Mouse (Mus musculus) embryonic fibroblast, embryonic 13.5 days (primary cell): ENCODE results near the gene Deaf1. TPM values are rescaled to one million over a fixed set of nuclear protein-coding genes. Genes with fewer than 3 reads are reported as not detected.
A peak's percentile ranks its signal among the peaks of the same experiment; 100 is the strongest.

Experiments used
- H3K27ac ChIP-seq: 2 replicates; pipeline ENCODE4 v1.5.1; 2012; ENCODE audit warnings: low read length, control low read depth, inconsistent platforms; ENCODE audit not compliant: insufficient read depth
- H3K4me1 ChIP-seq: 2 replicates; pipeline ENCODE4 v1.6.1; 2011; ENCODE audit warnings: low read length; ENCODE audit not compliant: control insufficient read depth, insufficient read depth
- H3K4me3 ChIP-seq: 2 replicates; pipeline ENCODE4 v1.5.1; 2011; ENCODE audit warnings: mild to moderate bottlenecking, control low read depth, low read length; ENCODE audit not compliant: insufficient read depth
- CTCF ChIP-seq: IDR thresholded peaks from 2 replicates; pipeline ENCODE4 v1.5.1; 2011; ENCODE audit warnings: mild to moderate bottlenecking, control low read depth, low read length, moderate library complexity, borderline replicate concordance; ENCODE audit not compliant: insufficient read depth
- POLR2A ChIP-seq: IDR thresholded peaks from 2 replicates; pipeline ENCODE4 v1.6.1; 2011; ENCODE audit warnings: low read depth, mild to moderate bottlenecking, control low read depth, low read length, moderate library complexity
- polyA plus RNA-seq: library from polyadenylated mRNA; stranded (reverse); fragments of >200 nt; gene quantifications from 2 replicates; pipeline ENCODE4 v1.2.4, GENCODE M21; 2011; ENCODE audit warnings: low read depth; ENCODE audit not compliant: missing spikeins, insufficient read length

Gene Deaf1
- polyA plus RNA-seq, 1 experiment, result 37.2 TPM

DNA sequence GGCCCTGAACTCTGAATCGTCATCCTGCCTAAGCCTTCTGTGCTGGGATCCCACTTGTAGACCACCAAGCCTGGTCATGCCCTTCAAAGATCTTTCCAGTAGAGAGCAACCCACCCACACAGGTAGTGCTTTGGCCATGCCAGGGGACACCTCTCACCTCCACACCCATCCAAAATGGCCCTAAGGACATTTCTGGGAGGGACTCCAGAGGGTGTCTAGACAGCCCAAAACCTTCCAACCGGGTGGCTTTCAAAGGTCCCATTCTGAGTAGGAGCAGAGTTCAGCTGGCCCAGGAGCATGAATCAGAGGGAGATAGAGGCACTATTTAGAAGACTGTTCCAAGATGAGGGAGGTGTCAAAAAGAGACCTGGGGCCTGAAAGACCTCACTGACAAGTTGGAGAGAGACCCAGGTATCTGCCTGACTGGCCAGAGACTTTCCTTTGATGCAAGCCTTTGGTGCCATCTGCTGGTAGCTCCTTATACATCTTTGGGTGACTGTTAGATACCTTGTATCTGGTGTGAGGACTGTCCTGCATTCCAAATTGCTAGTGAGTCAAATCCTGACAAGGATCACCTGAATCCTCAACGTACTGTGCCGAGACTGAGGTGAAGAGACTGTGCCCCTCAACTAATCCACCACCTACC is 35.7 kb upstream of the Deaf1 start:
- Histone ChIP-seq H3K27ac (no peak overlapping the region), H3K4me1 (no peaks in the 10 kb centered on the region), H3K4me3 (no peak overlapping the region)
- TF ChIP-seq CTCF (peak; percentile 46; the same call in 1 of the 2 replicates), POLR2A (no peak)

DNA sequence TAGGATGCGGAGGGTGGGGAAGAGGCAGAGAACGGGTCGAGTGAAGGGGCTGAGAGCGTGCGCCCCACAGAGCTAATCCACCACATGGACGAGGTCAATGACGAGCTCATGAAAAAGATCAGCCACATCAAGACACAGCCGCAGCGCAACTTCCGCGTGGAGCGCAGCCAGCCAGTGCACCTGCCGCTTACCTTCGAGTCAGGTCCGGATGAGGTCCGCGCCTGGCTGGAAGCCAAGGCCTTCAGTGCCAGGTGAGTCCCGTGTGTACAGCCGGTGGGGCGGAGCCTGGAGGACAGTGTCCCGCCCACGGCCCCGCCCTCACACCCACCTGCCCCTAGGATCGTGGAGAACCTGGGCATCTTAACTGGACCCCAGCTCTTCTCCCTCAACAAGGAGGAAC is 34.0 kb upstream of the Deaf1 start:
- Histone ChIP-seq H3K27ac (no peak overlapping the region), H3K4me1 (no peaks in the 10 kb centered on the region), H3K4me3 (no peak overlapping the region)
- TF ChIP-seq CTCF, result no peak

DNA sequence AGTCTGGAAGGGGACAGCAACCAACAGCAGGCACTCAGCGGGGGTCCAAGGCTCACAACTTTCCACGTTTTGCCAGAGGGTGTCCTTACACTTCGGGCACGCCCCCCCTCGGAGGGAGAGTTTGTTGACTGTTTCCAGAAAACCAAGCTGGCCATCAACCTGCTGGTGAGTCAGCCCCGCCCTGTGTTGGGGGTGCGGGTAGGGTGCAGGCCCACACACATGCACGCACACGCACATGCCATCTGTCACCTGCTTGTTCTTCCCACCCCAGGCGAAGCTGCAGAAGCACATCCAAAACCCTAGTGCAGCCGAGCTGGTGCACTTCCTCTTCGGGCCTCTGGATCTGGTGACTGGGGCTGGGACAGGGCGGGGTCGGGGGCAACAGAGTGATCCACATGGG is 29.5 kb upstream of the Deaf1 start:
- H3K27ac ChIP-seq, result no peak overlapping the region
- TF ChIP-seq POLR2A (no peak), CTCF (no peak)
- H3K4me1 ChIP-seq, result no peaks in the 10 kb centered on the region
- no peak overlapping the region for H3K4me3 ChIP-seq

DNA sequence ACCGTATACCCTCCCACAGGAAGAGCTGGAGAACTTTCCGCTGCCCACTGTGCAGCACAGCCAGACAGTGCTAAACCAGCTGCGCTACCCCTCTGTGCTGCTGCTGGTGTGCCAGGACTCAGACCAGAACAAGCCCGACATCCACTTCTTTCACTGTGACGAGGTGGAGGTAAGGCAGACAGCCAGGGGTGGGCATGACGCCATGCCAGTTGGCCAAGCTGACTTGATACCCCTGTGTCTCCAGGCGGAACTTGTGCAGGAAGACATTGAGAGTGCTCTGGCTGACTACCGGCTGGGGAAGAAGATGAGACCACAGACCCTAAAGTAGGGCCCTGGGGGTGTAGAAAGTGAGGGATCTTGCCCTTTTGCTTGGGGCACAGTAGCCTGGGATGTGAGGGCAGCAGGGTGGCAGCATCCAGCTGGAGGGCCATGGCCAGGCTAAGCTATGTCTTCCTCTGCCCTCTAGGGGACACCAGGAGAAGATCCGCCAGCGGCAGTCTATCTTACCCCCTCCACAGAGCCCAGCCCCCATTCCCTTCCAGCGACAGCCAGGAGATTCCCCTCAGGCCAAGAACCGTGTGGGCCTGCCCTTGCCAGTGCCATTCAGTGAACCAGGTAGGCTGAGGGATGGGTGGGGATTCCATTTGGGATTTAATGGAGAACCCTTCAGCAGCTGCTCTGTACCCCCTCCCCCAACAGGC is 28.3 kb upstream of the Deaf1 start:
- Histone ChIP-seq H3K4me3 (no peak overlapping the region), H3K27ac (no peak overlapping the region), H3K4me1 (no peaks in the 10 kb centered on the region)
- TF ChIP-seq CTCF, result no peak
- no peak for TF ChIP-seq POLR2A

DNA sequence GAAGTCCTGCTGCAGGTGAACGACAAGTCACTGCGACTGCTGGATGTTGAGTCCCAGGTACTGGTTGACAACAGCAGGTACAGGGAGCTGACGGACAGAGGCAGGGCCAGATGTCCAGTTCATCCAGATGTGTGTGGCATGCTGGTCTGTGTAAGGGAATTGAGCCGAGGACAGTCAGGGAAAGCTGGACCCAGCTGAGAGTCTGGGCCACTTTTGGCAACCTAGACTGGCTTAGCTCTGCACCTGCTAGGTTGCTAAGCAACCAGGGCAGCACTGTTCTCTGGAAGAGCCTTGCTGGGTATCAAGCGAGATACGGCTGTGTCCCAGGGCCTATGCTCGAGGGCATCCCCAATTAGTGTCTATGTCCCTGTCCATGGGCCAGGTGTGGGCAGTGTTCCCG is 27.6 kb upstream of the Deaf1 start:
- Histone ChIP-seq H3K4me1 (no peaks in the 10 kb centered on the region), H3K27ac (no peak overlapping the region), H3K4me3 (no peak overlapping the region)
- TF ChIP-seq CTCF (no peak), POLR2A (no peak)

DNA sequence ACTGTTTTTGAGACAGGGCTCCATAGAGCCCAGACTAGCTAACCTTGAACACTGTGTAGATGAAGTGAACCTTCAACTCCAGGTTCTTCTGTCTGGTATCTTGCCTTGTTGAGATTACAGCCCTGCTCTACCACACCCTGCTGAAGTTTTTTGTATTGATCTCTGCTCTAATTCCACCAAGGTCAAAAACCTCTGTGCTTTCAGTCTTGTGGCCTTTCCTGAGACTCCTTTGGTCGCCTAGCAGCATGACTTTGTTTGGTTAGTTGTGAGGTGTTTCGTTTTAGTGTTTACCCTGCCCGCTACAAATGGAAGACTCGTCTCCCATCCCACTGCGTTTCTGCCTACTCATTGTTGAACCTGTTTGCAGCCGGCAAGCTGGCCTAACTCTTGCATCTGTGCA is 23.6 kb upstream of the Deaf1 start:
- Histone ChIP-seq H3K4me1 (no peaks in the 10 kb centered on the region), H3K27ac (no peak overlapping the region), H3K4me3 (no peak overlapping the region)
- TF ChIP-seq CTCF (no peak), POLR2A (no peak)

DNA sequence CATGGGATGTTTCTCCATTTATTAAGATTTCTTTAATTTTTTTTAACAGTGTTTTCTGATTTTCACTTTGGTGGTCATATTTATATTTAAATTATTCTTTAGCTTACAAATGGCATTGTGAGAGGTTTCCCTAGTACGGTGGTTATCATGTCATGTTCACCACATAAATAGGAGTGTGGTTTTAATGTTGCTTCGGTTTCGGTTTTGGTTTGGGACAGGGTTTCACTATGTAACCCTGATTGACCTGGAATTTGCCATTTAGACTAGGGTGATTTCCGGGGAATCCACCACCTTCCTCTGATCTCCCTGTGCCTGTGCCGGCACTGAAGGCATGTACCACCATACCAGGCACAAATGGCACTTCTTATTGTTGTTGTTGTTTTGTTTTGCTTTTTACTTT is 17.3 kb upstream of the Deaf1 start:
- no peak overlapping the region for H3K27ac ChIP-seq
- H3K4me1 ChIP-seq, result peaks cover 4% of the 10 kb centered on the region; the same call in 1 of the 2 replicates
- no peak overlapping the region for H3K4me3 ChIP-seq
- TF ChIP-seq POLR2A (no peak), CTCF (no peak)

DNA sequence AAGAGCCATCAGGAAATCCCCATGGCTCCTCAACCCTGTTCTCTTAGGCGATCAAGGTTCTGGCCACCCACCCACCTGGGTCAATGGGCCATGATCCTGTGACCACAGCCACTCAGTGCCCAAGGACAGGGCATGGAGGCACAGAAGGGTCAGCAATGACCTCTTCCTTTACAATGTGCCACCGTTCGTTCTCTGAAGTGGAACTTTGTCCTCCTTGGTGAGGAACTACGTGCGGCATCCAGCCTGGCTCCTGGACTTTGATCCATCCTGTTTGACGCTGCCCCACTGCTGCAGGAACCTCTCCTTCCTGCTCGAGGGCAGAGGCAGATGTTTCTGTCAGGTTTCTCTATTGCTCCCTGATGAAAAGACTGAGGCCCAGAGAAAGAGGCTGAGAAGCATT is 16.2 kb upstream of the Deaf1 start:
- Histone ChIP-seq H3K4me3 (no peak overlapping the region), H3K4me1 (peaks cover 9% of the 10 kb centered on the region; the same call in 1 of the 2 replicates), H3K27ac (no peak overlapping the region)
- TF ChIP-seq POLR2A (no peak), CTCF (no peak)

DNA sequence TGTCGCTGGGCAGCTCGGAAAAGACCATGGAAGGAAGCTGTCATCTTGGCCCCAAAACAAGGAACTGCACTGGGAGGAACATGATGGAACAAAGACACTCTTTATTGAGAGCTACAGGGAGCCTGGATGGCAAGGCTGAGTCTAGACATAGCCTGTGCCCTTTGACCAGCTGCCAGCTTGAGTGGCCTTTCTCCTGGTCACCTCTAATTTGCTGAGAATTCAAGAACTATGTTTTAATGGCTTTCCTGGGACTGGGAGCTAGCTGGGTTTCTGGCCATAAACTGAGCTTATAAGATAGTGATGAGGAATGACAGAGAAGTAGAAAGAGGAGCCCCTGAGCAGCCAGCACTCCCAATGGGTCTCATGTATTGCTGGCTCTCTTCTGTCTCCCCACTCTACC is 15.7 kb upstream of the Deaf1 start:
- TF ChIP-seq POLR2A (no peak), CTCF (no peak)
- peaks cover 9% of the 10 kb centered on the region; the same call in 1 of the 2 replicates for H3K4me1 ChIP-seq
- H3K27ac ChIP-seq, result no peak overlapping the region
- H3K4me3 ChIP-seq, result no peak overlapping the region

DNA sequence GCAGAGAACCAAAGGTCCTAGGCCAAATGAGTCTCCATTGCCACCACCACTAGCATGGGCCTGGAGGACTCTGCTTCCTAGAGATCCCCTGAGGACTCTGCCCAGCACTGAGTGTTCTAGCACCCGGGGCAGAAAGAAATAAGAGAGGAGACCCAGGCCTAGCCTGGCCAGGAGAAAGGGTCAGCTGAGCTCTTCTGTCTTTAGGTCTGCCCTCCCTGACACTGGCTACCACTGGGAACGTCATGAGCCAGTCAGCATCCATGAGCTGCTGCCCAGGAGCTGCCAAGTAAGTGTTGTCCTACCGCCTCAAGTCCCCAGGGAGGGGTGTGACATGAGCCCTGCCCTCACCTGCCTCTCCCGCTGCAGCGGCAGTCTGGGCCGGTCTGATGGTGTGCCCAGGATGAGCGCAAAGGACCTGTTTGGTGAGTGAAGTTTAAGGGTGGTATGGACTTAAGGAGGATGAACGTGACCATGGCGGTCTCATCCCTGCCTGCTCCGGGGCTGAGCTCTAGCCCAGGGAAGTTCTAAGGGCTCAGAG is 14.3 kb upstream of the Deaf1 start:
- Histone ChIP-seq H3K4me3 (no peak overlapping the region), H3K4me1 (peaks cover 9% of the 10 kb centered on the region; the same call in 1 of the 2 replicates), H3K27ac (no peak overlapping the region)
- TF ChIP-seq CTCF, result no peak
- no peak for TF ChIP-seq POLR2A
